Mouse (Mus musculus) embryonic facial prominence, embryonic 14.5 days (tissue): Measurements from ENCODE around the gene Pdzk1. TPM values are rescaled to one million over a fixed set of nuclear protein-coding genes. Genes with fewer than 3 reads are reported as not detected.
A peak's percentile ranks its signal among the peaks of the same experiment; 100 is the strongest.

Experiments
- ATAC-seq: fragments of 200-750 bp; cut with Nextera tagmentation; 2 replicates; pipeline ENCODE4 v1.8.0; 2017; ENCODE audit warnings: low read depth, moderate number of reproducible peaks, moderate TSS enrichment
- DNase-seq: peaks from one replicate; pipeline ENCODE4 v3.0.0-alpha.2; 2015; ENCODE audit warnings: low spot score
- H3K27ac ChIP-seq: fragments of 300-500 bp; sonication (generic); replicated peaks from 2 replicates; pipeline ENCODE4 v1.5.1; 2014; ENCODE audit warnings: low read depth, mild to moderate bottlenecking, low read length, moderate library complexity
- H3K27me3 ChIP-seq: fragments of 300-500 bp; sonication (generic); replicated peaks from 2 replicates; pipeline ENCODE4 v1.6.1; 2014; ENCODE audit warnings: low read length; ENCODE audit not compliant: control insufficient read depth, insufficient read depth
- H3K36me3 ChIP-seq: fragments of 300-500 bp; sonication (generic); 2 replicates; pipeline ENCODE4 v1.6.1; 2014; ENCODE audit warnings: low read length, mixed read lengths; ENCODE audit not compliant: control insufficient read depth, insufficient read depth
- H3K4me1 ChIP-seq: fragments of 300-500 bp; sonication (generic); 2 replicates; pipeline ENCODE4 v1.6.1; 2014; ENCODE audit warnings: antibody characterized with exemption, low read length; ENCODE audit not compliant: control insufficient read depth, insufficient read depth
- H3K4me2 ChIP-seq: fragments of 300-500 bp; sonication (generic); 2 replicates; pipeline ENCODE4 v1.6.1; 2014; ENCODE audit warnings: low read depth, mild to moderate bottlenecking, low read length, moderate library complexity, mixed read lengths
- H3K4me3 ChIP-seq: fragments of 300-500 bp; sonication (generic); 2 replicates; pipeline ENCODE4 v1.5.1; 2014; ENCODE audit warnings: low read depth, mild to moderate bottlenecking, low read length
- H3K9ac ChIP-seq: fragments of 300-500 bp; sonication (generic); 2 replicates; pipeline ENCODE4 v1.6.1; 2014; ENCODE audit warnings: low read depth, mild to moderate bottlenecking, low read length, moderate library complexity, mixed read lengths
- H3K9me3 ChIP-seq: fragments of 300-500 bp; sonication (generic); 2 replicates; pipeline ENCODE4 v1.6.1; 2016; ENCODE audit warnings: low read length; ENCODE audit not compliant: control insufficient read depth
- WGBS: fragments of 180-500 bp; shearing (Covaris S2); extraction: QIAGEN DNeasy Blood & Tissue Kit; methylation state at CpG from one replicate; pipeline ENCODE4 v1.1.7; 2014; 5-methylcytosine and 5-hydroxymethylcytosine counted together
- polyA plus RNA-seq: library from polyadenylated mRNA; unstranded; fragments of >200 nt; fragmentation: Nextera tagmentation; extraction: Ambion mirVana; gene quantifications from 2 replicates; pipeline ENCODE4 v1.2.1, GENCODE M21; 2014

Gene Pdzk1
- polyA plus RNA-seq, 1 experiment from 2014 or later: not detected

DNA sequence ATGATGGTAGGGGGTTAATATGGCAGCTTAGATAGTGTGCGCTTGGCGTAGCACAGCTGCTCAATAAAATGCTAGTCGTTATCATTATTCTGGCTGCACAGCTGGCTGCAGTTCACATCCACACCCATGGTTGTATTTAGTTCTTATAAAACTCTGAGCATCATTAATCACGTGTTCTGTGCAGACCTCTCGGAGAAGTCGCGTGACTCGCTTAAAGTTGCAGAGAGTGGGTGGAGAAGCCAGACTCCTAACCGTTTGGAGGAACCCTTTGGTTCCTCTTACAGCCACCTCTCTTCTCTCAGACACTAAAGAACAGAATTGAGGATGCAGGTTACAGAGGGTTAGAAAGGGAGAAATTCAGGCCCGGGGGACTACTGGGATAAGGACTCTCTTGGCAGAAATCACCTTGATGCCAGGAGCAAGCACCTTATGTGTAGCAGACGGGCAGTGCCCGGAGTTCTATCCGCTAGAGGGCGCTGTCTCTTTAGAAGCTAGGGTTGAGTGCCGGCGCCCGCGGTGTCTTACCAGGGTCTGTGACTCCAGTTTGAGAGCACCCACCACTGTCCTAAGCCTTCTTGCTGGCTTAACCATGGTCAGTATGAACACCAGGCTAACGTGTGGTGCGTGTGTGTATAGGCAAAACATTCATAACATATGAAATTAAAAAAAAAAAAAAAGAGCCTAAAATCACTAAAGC is 16.5 kb upstream of the Pdzk1 start:
- WGBS: 46% methylated on average over 20 of the region's 20 CpGs

DNA sequence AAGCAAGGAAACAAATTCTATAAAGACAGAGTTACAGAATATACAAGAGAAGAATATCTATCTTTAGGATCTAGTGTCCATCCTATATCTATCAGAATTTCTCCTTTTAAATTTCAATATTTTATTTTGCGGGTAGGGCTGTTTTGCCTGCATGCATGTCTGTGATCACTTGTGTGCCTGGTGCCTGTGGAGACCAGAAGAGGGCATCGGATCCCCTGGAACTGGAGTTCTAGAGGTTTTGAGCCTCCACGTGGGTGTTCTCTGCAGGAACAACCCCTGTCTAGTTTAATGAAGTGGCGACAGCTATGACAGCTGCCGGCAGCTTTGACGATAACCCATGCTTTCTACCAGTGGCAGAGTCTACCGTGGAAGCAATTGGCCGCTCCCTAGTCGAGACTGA is 16.0 kb upstream of the Pdzk1 start:
- peak; percentile 63; the same call in 1 of the 2 replicates for ATAC-seq
- Histone ChIP-seq H3K36me3 (no peaks in the 10 kb centered on the region), H3K4me1 (peaks cover 3% of the 10 kb centered on the region; the same call in 1 of the 2 replicates), H3K27me3 (no peaks in the 10 kb centered on the region), H3K9me3 (no peaks in the 10 kb centered on the region), H3K4me2 (peak overlapping the region; percentile 38), H3K9ac (no peak overlapping the region), H3K27ac (no peak overlapping the region), H3K4me3 (no peak overlapping the region)
- 21% methylated on average over 9 of the region's 9 CpGs for WGBS
- peak; percentile 77 for DNase-seq

More for the DNA sequence above, 16.5 kb upstream of the Pdzk1 start:
- H3K36me3 ChIP-seq: no peaks in the 10 kb centered on the region
- H3K27me3 ChIP-seq: no peaks in the 10 kb centered on the region
- H3K9me3 ChIP-seq: no peaks in the 10 kb centered on the region
- H3K9ac ChIP-seq: no peak overlapping the region
- peak overlapping the region; percentile 38; the same call in 1 of the 2 replicates for H3K4me2 ChIP-seq
- no peak overlapping the region for H3K4me3 ChIP-seq
- H3K4me1 ChIP-seq: peaks cover 3% of the 10 kb centered on the region; the same call in 1 of the 2 replicates
- no peak overlapping the region for H3K27ac ChIP-seq
- 0 out of 2 replicates have a peak, but pooled peaks have one; percentile 33 for ATAC-seq
- DNase-seq: peak; percentile 73

DNA sequence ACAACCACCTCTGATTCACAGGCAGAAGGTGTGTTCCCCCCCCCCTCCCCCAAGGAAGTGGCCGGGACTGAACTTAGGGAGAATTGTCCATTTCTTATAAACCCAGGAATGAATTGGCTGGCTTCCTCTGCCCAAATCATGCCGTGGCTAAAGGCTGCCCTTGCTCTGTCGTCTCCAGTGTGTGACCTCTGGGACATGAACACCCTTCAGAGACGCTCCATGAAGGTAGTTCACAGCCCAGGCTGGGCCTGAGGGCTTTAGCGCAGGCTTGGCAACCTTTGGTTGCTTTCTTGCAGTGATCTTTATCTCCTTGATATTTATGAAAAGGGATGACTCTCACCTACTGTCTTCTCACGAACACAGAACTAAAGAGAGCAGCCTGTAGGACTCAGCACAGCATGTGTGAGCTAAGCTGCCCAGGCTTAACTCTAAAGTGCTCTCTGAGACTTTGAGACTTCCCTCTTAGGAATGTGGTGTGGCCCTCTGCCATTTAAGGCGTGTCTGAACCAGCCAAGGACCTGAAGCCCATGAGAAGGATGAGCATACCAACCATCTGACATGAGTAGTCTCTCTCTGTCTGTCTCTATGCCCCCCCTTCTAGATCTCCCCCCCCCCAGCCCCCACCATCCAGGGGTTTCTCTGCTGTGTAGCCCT is 15.4 kb upstream of the Pdzk1 start:
- H3K4me2 ChIP-seq: peak overlapping the region; percentile 38; the same call in 1 of the 2 replicates
- ATAC-seq: no peak
- no peak overlapping the region for H3K4me3 ChIP-seq
- no peak overlapping the region for H3K27ac ChIP-seq
- WGBS: 43% methylated on average over 7 of the region's 7 CpGs
- no peaks in the 10 kb centered on the region for H3K27me3 ChIP-seq
- DNase-seq: peak; percentile 50
- H3K4me1 ChIP-seq: peaks cover 3% of the 10 kb centered on the region; the same call in 1 of the 2 replicates
- no peak overlapping the region for H3K9ac ChIP-seq
- H3K9me3 ChIP-seq: no peaks in the 10 kb centered on the region
- no peaks in the 10 kb centered on the region for H3K36me3 ChIP-seq

DNA sequence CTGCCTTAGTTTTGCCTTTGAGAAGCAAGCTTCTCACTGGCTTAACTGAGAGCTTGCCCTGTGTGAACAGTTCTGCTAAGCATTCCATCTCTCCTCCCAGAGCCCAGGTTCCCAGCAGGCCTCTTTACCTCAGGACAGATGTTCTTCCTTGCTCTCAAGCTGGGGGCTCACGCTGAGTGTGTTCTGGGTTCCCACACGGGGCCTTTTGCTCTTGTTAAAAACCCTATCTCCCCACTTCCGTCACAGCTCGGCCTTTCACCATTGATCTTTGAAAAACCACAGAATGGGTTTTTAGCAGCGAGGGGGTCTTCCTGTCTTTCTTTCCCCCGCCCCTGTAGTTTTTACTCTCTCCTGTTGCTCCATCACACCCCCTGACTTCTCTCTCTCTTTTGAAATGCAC is 14.7 kb upstream of the Pdzk1 start:
- Histone ChIP-seq H3K27ac (no peak overlapping the region), H3K36me3 (no peaks in the 10 kb centered on the region), H3K4me3 (no peak overlapping the region), H3K4me1 (peaks cover 3% of the 10 kb centered on the region; the same call in 1 of the 2 replicates), H3K27me3 (no peaks in the 10 kb centered on the region), H3K9ac (no peak overlapping the region), H3K9me3 (no peaks in the 10 kb centered on the region), H3K4me2 (no peak overlapping the region)
- DNase-seq: no peak
- WGBS: 39% methylated on average over 6 of the region's 6 CpGs
- ATAC-seq: no peak

GRCm38 (mm10) chr3:96820116-96820915 is 8.8 kb upstream of the Pdzk1 start:
- no peaks in the 10 kb centered on the region for H3K9me3 ChIP-seq
- no peak overlapping the region for H3K27ac ChIP-seq
- no peaks in the 10 kb centered on the region for H3K27me3 ChIP-seq
- no peak for ATAC-seq
- no peak overlapping the region for H3K4me2 ChIP-seq
- 78% methylated on average over 6 of the region's 6 CpGs for WGBS
- no peak for DNase-seq
- no peaks in the 10 kb centered on the region for H3K36me3 ChIP-seq
- H3K9ac ChIP-seq: no peak overlapping the region
- no peaks in the 10 kb centered on the region for H3K4me1 ChIP-seq
- no peak overlapping the region for H3K4me3 ChIP-seq

GRCm38 (mm10) chr3:96821581-96821980 is 7.5 kb upstream of the Pdzk1 start:
- H3K4me1 ChIP-seq: no peaks in the 10 kb centered on the region
- no peak overlapping the region for H3K4me3 ChIP-seq
- H3K27me3 ChIP-seq: no peaks in the 10 kb centered on the region
- 87% methylated on average over 4 of the region's 4 CpGs for WGBS
- no peak overlapping the region for H3K4me2 ChIP-seq
- H3K9me3 ChIP-seq: no peaks in the 10 kb centered on the region
- no peak overlapping the region for H3K9ac ChIP-seq
- no peaks in the 10 kb centered on the region for H3K36me3 ChIP-seq
- no peak overlapping the region for H3K27ac ChIP-seq
- no peak for ATAC-seq
- no peak for DNase-seq

DNA sequence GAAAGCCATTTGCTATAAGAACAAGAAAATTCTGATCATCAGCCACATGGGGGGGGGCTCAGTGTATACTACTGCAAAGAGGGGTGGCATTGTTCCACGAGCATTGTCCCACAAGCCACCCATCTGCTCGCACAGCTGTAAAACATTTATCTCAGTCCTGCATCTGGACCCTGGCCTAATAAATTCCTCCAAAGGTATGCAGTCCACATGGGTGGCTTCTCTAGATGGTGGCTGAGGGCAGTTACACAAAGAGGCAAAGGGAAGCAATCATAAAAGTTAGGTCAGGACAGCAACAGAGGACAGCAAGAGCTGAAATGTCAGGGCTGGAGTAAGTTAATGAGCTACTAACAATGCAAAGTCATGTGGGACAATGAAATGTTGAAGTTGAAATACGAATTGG is 5.4 kb upstream of the Pdzk1 start:
- WGBS: 57% methylated on average over 3 of the region's 3 CpGs
- Histone ChIP-seq H3K36me3 (no peaks in the 10 kb centered on the region), H3K27ac (no peak overlapping the region), H3K4me3 (no peak overlapping the region), H3K4me2 (no peak overlapping the region), H3K9me3 (no peaks in the 10 kb centered on the region), H3K4me1 (no peaks in the 10 kb centered on the region), H3K27me3 (no peaks in the 10 kb centered on the region), H3K9ac (no peak overlapping the region)
- ATAC-seq (no peak), DNase-seq (no peak)

DNA sequence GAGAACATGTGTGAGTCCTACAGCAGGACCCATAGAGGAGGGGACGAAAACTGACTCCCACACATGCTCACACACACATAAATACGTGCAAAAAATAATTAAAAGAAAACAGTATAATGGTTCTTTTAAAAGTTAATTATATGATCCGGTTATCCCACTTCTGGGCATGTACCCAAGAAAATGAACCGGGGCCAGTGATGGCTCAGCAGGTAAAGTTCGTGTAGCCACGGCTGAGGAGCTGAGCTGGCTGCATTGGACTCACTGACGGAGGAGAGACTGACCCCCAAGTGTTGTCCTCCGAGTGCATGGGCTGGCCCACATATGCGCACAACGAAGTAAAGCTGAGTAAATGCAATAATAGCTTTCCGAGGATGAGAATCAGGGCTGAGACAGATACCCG is 4.5 kb upstream of the Pdzk1 start:
- no peak for ATAC-seq
- 74% methylated on average over 12 of the region's 12 CpGs for whole genome bisulfite sequencing

More for the DNA sequence above, 4.5 kb upstream of the Pdzk1 start:
- H3K36me3 ChIP-seq: no peaks in the 10 kb centered on the region
- H3K4me3 ChIP-seq: no peak overlapping the region
- H3K9ac ChIP-seq: no peak overlapping the region
- no peaks in the 10 kb centered on the region for H3K9me3 ChIP-seq
- no peak overlapping the region for H3K4me2 ChIP-seq
- H3K4me1 ChIP-seq: no peaks in the 10 kb centered on the region
- no peak for DNase-seq
- no peaks in the 10 kb centered on the region for H3K27me3 ChIP-seq
- no peak overlapping the region for H3K27ac ChIP-seq
